Mouse (Mus musculus): ENCODE results near the gene Espn.

Espn gene

GRCm38 (mm10) chr4:152073715-152074114 is 78.5 kb downstream of the Espn start:
- in situ Hi-C loops (cut with MboI, MseI) = no loop called here

- in situ Hi-C loops (cut with MboI, MseI) = no loop called here
Measured at GRCm38 (mm10) chr4:152072655-152073054, 79.5 kb downstream of the Espn start.

GRCm38 (mm10) chr4:152072121-152072601 is 80.0 kb downstream of the Espn start, which contains the start of gene Plekhg5:
Gene Plekhg5, plus strand, starts transcription at chr4:152072498.
- in situ Hi-C loops (cut with MboI, MseI) = no loop called here

GRCm38 (mm10) chr4:152070494-152071396 is 81.4 kb downstream of the Espn start:
- in situ Hi-C loops (cut with MboI, MseI) = no loop called here

Measured in regulatory T cell (primary cell).